Mouse (Mus musculus): ENCODE data around the gene Pomgnt1.

The Pomgnt1 gene

GRCm38 (mm10) chr4:116173072-116173471 lies 49.4 kb downstream of the Pomgnt1 start, which contains the start of the genes 1700042G07Rik and Gm49337:
TSS of gene 1700042G07Rik (plus strand) at chr4:116173372.
TSS of gene Gm49337 (plus strand) at chr4:116173384.
- in situ Hi-C loops (cut with MboI, MseI): no loop called here

DNA sequence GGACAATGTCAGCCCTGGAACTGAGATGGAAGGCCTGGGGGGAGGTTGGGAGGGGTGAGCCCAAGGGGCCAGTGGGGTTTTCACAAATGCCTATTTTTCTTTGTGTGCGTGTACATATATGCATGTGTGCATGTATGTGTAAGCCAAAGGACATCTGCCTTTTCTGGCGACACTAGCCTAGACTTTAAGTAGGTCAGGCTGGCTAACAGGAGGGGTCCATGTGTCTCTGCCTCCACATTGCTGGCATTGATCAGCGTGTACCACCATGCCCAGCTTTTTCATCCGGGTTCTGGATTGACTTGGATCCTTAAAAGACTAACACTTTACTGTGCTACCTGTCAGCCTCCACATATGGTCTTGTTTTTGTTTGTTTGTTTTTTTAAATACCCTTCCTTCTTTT lies 50.1 kb downstream of the Pomgnt1 start:
- in situ Hi-C loops (cut with MboI, MseI): no loop called here

DNA sequence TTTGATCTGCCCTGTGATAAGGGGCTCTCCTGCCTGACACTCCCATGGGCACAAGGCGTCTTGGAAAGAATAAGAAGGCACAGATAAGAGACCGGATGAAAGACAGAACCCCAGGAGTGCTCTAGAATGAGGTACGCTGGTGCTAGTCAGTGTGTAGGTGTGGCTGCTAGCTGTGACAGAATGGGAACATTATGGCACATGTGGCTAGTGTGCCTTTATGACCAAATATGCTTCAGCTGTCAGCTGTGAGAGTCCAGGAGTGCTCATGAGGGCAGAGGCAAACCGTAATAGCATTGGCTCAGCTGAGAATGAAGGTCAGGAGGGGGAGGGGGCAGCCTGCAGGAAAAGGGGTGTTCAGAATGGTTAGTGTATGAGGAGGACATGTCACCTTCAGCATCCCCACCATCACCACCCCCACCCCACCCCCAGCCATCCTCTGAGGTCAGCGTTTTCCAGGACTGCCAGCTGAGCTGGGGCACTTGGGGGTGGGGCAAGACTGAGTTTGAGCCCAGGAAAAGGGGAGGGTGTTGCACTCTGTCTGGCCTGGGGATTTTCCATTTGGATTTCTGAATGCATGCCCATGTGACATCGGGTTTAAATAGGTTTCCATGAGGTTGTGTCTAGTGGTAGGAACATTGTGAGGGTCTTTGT lies 51.0 kb downstream of the Pomgnt1 start:
- in situ Hi-C loops (cut with MboI, MseI): no loop called here

- in situ Hi-C loops (cut with MboI, MseI): no loop called here
Observed at GRCm38 (mm10) chr4:116175136-116175535, 51.5 kb downstream of the Pomgnt1 start.

GRCm38 (mm10) chr4:116175711-116176542 lies 52.3 kb downstream of the Pomgnt1 start:
- in situ Hi-C loops (cut with MboI, MseI): no loop called here

GRCm38 (mm10) chr4:116176543-116176988 lies 52.9 kb downstream of the Pomgnt1 start:
- in situ Hi-C loops (cut with MboI, MseI): no loop called here

GRCm38 (mm10) chr4:116177140-116177539 lies 53.5 kb downstream of the Pomgnt1 start:
- in situ Hi-C loops (cut with MboI, MseI): no loop called here

GRCm38 (mm10) chr4:116182079-116182478 lies 58.4 kb downstream of the Pomgnt1 start:
- in situ Hi-C loops (cut with MboI, MseI): no loop called here

DNA sequence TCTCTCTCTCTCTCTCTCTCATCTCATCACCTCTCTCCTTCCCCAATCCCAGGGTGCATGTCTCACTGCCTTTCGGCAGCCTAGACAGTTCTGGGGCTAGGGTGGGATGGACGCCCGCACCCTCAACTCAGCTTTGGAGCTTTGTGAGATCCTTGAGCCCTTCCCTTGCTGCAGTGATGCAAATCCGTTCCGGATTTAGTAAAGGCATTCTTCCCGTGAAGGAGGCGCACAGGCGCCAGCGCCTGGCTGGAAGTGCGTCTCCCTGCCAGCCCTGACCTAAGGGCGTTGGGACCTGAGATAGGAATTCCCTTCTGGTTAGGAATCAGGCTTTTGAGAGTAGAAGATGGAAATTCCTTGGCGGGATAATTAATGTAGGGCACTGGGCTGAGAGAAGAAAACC lies 59.1 kb downstream of the Pomgnt1 start:
- in situ Hi-C loops (cut with MboI, MseI): no loop called here

DNA sequence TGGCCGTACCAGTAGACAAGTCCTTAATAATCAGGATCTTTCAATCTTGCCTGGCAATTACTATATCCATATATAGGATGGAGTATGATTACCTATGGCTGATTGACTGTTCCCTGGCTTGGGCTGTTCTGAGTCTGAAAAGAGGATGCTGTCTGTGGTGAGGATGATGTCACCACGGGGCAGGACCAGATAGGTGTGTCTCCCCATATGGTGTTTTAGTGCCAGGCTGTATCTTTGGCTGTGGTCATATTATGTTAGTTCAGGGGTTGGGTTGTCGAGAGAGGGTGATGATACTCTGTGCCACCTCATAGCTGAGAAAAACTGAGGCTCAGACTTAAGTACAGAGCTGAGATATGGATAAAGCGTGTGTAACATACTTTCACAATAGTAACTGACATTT lies 61.4 kb downstream of the Pomgnt1 start:
- in situ Hi-C loops (cut with MboI, MseI): no loop called here

DNA sequence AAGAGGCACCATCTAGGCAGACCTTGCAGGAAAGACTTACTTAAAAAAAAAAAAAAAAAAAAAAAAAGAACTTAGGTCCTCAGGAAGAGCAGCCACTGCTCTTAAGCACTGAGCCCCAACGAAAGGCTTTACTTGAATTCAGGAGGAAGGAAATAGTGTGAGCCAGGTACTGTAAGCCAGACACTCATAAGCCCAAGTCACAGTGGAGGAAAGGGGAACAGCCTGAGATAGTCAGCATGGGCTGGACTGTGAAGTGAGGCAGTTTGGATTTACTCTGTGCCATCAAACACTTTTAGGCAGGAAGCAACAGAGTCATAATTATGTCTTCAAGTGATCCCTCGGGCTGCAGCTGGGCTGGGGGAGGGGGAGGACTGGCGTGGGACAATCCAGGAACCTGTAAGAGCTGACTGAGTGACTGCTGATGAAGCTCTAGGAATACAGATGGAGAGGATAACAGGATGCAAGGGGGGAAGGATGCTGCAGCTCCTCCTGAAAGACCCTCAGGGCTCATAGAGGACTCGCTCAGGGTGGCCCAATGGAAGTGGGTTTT lies 68.7 kb downstream of the Pomgnt1 start:
- in situ Hi-C loops (cut with MboI, MseI): no loop called here

DNA sequence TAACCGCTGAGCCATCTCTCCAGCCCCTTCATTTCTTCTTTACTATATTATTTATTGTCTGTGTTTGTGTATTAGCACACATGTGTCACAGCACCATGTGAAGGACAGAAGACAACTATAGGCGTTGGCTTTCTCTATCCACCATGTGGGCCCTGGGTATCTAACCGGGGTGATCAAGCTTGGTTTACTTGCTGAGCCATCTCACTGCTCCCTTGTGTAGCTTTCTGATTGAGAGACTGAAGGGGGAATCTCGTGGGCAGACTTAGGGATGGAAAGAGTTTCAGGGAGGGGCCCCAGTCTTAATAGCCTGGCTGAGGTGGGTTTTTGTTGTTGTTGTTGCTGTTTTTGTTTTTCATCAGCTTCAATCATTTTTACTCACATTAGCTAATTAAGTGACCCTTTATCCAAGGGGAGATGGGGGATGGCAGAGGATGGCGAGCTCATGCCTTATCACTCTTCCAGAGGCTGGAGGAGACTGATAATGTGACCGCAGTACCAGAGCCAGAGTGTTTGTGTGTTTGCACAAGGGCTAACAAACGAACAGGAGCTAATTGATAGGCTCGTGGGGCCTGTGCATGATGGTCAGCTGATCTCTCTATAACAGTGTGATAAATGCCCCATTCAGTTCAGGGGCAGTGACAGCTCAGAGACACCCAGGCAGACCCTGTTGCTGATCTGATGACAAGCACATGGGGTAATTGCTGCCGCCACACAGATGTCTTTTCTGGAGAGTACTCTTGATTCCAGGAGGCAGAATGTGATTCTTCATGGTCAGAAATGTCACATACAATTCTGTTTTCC lies 70.1 kb downstream of the Pomgnt1 start:
- in situ Hi-C loops (cut with MboI, MseI): no loop called here

DNA sequence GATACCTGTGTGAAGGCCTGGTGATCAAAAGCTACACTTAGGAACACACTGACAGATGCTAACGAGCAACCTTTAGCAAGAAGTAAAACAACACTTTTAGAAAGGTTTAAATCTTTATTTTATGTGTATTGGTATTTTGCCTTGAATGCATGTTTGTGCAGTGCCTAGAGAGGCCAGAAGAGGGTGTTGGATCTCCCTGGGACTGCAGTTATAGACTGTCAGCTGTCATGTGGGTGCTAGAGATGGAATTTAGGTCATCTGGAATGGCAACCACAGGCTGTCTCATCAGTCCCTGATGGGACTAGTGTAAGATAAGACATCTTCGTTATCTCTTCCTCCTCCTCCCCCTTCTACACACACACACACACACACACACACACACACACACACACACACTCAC lies 74.8 kb downstream of the Pomgnt1 start:
- in situ Hi-C loops (cut with MboI, MseI): no loop called here

- in situ Hi-C loops (cut with MboI, MseI): no loop called here
Observed at GRCm38 (mm10) chr4:116204422-116204821, 80.8 kb downstream of the Pomgnt1 start.

DNA sequence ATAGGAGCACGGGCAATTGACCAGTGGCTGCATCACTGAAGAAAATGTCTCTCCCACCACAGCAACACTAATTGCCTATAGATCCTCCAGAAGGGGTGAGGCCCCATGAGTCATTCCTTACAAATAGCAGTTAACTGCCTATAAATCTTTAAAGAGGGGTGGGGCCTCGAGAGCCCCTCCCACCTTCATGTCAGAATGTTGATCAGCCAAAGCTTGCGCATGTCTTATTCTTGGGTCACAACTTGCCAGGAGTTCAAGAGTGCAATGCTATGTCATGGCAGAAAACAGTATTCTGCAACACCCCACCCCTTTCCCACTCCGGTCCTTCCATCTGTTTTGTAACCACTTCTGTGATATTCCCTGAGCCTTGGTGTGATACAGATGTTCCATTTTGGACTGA lies 82.9 kb downstream of the Pomgnt1 start:
- in situ Hi-C loops (cut with MboI, MseI): no loop called here

DNA sequence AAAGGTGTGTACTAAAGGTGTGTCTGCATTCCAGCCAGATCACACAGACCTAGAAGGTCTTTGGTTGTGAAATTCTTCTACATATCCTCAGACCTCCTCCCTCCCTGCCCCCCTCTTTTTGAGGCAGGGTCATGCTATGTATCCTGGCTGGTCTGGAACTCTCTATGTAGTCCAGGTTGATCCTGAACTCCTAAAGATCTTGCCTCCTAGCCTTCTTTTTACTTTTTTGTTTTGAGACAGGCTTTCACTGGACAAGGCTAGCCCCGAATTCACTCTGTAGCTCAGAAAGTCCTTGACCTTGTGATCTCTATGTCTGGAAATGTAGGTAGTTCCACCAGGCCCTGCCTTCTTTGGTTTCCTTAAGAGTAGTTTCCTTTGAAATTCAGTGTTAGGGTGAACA lies 85.3 kb downstream of the Pomgnt1 start:
- in situ Hi-C loops (cut with MboI, MseI): no loop called here
